Mouse (Mus musculus): Measurements from ENCODE around the gene Myrf. TPM values are rescaled to one million over a fixed set of nuclear protein-coding genes. Genes with fewer than 3 reads are reported as not detected.

Myrf gene
- polyA plus RNA-seq, 1 experiment from 2014 or later: 0.44 TPM

- no peak for ATAC-seq (ENCODE audit: low FRiP score)
- Histone ChIP-seq H3K9ac (no peak overlapping the region), H3K27me3 (peaks cover 40% of the 10 kb centered on the region), H3K4me2 (no peak overlapping the region), H3K27ac (no peak overlapping the region), H3K4me1 (replicated peaks) (peaks cover 23% of the 10 kb centered on the region), H3K4me3 (no peak overlapping the region), H3K36me3 (peaks cover 7% of the 10 kb centered on the region), H3K9me3 (no peaks in the 10 kb centered on the region)
- 4% methylated on average over 8 of the region's 8 CpGs for WGBS
Observed at GRCm38 (mm10) chr19:10242916-10243315, 2.4 kb upstream of the Myrf start.

DNA sequence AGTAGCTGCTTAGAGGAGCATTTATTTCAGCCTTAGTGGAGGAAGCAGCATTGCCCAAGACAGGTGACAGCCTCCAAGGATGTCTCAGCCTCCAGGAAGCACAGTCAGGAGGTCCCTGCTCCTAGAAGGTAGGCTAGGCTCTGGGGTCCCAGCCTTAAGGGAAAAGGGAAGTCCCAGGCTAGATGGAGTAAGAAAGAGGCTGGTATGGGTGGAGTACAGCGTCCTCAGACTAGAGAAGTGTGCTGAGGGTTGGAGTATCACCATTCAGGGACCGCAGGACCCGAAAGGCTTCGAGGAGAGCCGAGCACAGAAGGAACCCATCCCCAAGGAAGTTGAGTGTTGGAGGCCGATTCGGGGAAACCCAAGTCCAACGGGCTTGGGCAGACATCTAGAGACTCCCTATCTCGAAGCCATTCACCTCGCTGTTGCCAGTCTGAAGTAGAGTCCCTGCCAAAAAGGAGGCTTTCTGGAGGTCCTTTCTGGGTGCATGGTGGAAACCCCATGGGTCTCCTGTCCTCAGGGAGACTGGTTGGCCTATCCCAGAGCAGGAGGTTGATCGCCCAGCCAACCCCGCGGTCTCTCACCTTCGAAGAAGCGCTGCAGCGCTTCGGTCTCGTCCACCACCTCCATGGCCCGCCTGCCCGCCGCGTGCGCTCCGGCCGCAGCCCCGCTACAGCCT is 434 bp downstream of the Myrf start:
- Histone ChIP-seq H3K36me3 (no peaks in the 10 kb centered on the region), H3K27me3 (peaks cover 42% of the 10 kb centered on the region), H3K27ac (no peak overlapping the region), H3K9me3 (no peaks in the 10 kb centered on the region), H3K9ac (peak overlapping the region; percentile 68), H3K4me3 (peak overlapping the region; percentile 41), H3K4me2 (peak overlapping the region; percentile 61), H3K4me1 (replicated peaks) (peaks cover 17% of the 10 kb centered on the region)
- no peak; the same call in 1 of the 2 replicates for ATAC-seq (ENCODE audit: low FRiP score)
- WGBS: 5% methylated on average over 26 of the region's 26 CpGs

GRCm38 (mm10) chr19:10239419-10239818 is 1.1 kb downstream of the Myrf start:
- Histone ChIP-seq H3K4me1 (replicated peaks) (peaks cover 17% of the 10 kb centered on the region), H3K9ac (no peak overlapping the region), H3K9me3 (no peaks in the 10 kb centered on the region), H3K4me2 (no peak overlapping the region; the same call in 1 of the 2 replicates), H3K27me3 (peaks cover 42% of the 10 kb centered on the region), H3K4me3 (no peak overlapping the region), H3K27ac (no peak overlapping the region), H3K36me3 (no peaks in the 10 kb centered on the region)
- 46% methylated on average over 2 of the region's 2 CpGs for WGBS
- no peak for ATAC-seq (ENCODE audit: low FRiP score)

DNA sequence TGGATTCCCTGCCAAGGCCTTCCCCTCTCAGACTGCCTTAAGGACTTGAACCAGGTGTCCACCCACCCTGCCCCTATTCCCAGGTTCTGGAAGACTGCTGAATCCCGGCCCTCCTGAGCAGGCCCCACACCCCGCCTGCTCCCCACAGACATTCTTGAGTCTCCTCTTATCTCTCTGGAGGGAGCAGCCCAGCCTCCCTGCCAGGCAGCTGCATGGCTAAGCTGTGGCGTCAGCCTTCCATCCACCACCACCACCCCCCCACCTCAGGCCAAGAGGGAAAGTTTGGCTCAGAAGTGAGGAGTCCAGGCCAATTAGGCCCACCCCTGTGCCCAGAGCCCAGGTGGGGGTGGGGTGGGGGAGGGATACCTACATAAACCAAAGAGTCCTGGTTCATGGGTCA is 2.1 kb downstream of the Myrf start:
- Histone ChIP-seq H3K4me1 (replicated peaks) (peaks cover 17% of the 10 kb centered on the region), H3K27me3 (peaks cover 42% of the 10 kb centered on the region), H3K9ac (no peak overlapping the region), H3K36me3 (no peaks in the 10 kb centered on the region), H3K27ac (no peak overlapping the region), H3K9me3 (no peaks in the 10 kb centered on the region), H3K4me3 (no peak overlapping the region), H3K4me2 (no peak overlapping the region)
- ATAC-seq (ENCODE audit: low FRiP score): no peak
- WGBS: 77% methylated on average over 3 of the region's 3 CpGs

GRCm38 (mm10) chr19:10235784-10236565 is 4.6 kb downstream of the Myrf start:
- Histone ChIP-seq H3K4me1 (replicated peaks) (peaks cover 12% of the 10 kb centered on the region), H3K9me3 (no peaks in the 10 kb centered on the region), H3K9ac (no peak overlapping the region), H3K27me3 (peaks cover 51% of the 10 kb centered on the region), H3K27ac (no peak overlapping the region), H3K4me3 (no peak overlapping the region), H3K4me2 (no peak overlapping the region), H3K36me3 (no peaks in the 10 kb centered on the region)
- 82% methylated on average over 9 of the region's 9 CpGs for WGBS
- no peak for ATAC-seq (ENCODE audit: low FRiP score)

DNA sequence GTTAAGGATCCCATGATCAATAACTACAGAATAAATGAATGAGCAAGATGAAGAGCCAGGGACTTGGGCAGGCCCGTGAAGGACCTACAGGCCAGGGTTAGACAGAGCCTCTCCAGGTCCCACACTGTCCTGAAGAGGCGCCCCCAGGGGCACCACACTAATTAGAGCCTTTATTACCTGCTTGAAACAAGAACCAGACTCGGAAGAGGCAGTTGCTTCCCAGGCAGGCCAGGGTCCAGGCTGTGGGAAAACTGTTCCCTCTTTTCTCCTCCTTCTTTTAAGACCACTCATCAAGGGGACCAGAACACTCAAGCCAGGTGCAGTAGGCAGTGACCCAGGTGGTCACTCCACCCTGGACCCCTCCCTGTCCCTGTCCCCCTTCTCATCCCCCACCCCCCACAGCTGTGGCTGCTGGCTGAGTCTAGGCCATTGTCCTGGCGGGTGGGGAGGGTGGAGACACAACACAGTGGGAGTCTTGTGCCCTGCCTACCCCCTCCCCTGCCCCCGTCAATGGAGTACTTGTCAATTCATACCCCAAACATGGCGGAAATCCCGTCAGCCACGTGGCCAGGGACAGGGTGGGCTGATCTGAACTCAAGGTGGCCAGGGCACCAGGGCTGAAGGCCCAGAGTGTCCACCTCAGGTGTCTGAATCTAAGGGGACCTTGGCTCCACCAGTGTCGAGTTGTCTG is 8.1 kb downstream of the Myrf start:
- 30% methylated on average over 9 of the region's 9 CpGs for WGBS
- no peak for ATAC-seq (ENCODE audit: low FRiP score)
- Histone ChIP-seq H3K27ac (no peak overlapping the region), H3K4me3 (no peak overlapping the region), H3K4me2 (no peak overlapping the region), H3K4me1 (replicated peaks) (no peaks in the 10 kb centered on the region; the same call in 1 of the 2 replicates), H3K9ac (no peak overlapping the region), H3K36me3 (no peaks in the 10 kb centered on the region), H3K9me3 (no peaks in the 10 kb centered on the region), H3K27me3 (peaks cover 25% of the 10 kb centered on the region)

DNA sequence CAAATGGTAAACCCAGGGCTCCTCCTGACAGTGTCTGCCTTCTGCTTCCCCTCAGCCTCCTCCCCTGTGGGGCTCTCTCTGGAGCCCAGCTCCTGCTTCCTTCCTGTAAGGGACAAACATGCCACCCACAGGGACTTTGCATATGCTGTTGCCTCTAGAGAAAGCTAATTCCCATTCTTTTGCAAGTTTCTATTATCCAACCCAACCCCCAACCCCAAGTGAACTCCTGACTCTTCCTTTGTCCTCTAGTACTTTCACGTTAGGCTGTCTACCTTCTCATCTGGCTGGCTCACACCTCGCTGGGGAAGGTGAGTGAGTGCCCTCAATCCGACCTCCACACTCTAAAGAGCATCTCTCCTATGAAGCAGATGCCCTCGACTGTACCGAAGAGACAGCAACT is 8.7 kb downstream of the Myrf start:
- H3K27ac ChIP-seq: no peak overlapping the region
- no peak overlapping the region for H3K4me2 ChIP-seq
- 14% methylated on average over 5 of the region's 5 CpGs for WGBS
- H3K9ac ChIP-seq: no peak overlapping the region
- ATAC-seq (ENCODE audit: low FRiP score): no peak
- H3K4me3 ChIP-seq: no peak overlapping the region
- no peaks in the 10 kb centered on the region for H3K9me3 ChIP-seq
- no peaks in the 10 kb centered on the region for H3K36me3 ChIP-seq
- H3K4me1 ChIP-seq (replicated peaks): no peaks in the 10 kb centered on the region; the same call in 1 of the 2 replicates
- peaks cover 25% of the 10 kb centered on the region for H3K27me3 ChIP-seq

DNA sequence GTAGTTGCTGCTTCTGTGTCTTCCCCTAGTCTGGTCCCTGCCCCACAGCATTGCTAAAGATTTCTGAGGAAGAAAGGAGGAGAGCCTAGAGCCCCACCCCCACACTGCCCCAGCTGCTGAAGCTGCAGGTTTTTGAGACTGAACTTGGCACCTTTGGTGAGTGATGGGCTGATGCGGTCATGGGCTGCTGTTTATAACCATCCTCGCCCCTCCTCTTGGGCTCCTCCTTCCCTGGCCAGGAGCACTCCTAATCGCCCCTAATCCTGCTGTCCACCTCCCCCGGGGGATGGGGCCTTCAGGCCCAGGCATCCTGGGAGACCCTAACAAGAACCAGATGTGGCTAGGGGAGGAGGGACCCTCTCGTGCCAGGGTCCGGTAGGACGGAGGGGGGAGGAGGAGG is 9.5 kb downstream of the Myrf start:
- Histone ChIP-seq H3K4me1 (replicated peaks) (no peaks in the 10 kb centered on the region; the same call in 1 of the 2 replicates), H3K27me3 (peaks cover 25% of the 10 kb centered on the region), H3K4me2 (no peak overlapping the region), H3K4me3 (no peak overlapping the region), H3K27ac (no peak overlapping the region), H3K9me3 (no peaks in the 10 kb centered on the region), H3K9ac (no peak overlapping the region), H3K36me3 (no peaks in the 10 kb centered on the region)
- ATAC-seq (ENCODE audit: low FRiP score): no peak
- 20% methylated on average over 7 of the region's 7 CpGs for WGBS

- 0 out of 2 replicates have a peak, but pooled peaks cover 7% of the 10 kb centered on the region for H3K27me3 ChIP-seq
- H3K4me3 ChIP-seq: no peak overlapping the region
- ATAC-seq (ENCODE audit: low FRiP score): no peak
- H3K4me2 ChIP-seq: no peak overlapping the region
- no peak overlapping the region for H3K27ac ChIP-seq
- no peaks in the 10 kb centered on the region for H3K36me3 ChIP-seq
- H3K9me3 ChIP-seq: no peaks in the 10 kb centered on the region
- H3K4me1 ChIP-seq (replicated peaks): peaks cover 6% of the 10 kb centered on the region
- WGBS: 88% methylated on average over 4 of the region's 4 CpGs
- H3K9ac ChIP-seq: no peak overlapping the region
Observed at GRCm38 (mm10) chr19:10225767-10226166, 14.8 kb downstream of the Myrf start.

- Histone ChIP-seq H3K4me2 (peak overlapping the region; percentile 33; the same call in 1 of the 2 replicates), H3K36me3 (no peaks in the 10 kb centered on the region), H3K9me3 (no peaks in the 10 kb centered on the region), H3K9ac (no peak overlapping the region), H3K27ac (no peak overlapping the region), H3K4me3 (no peak overlapping the region), H3K4me1 (replicated peaks) (peaks cover 6% of the 10 kb centered on the region), H3K27me3 (0 out of 2 replicates have a peak, but pooled peaks cover 6% of the 10 kb centered on the region)
- WGBS: 36% methylated on average over 25 of the region's 26 CpGs
- ATAC-seq (ENCODE audit: low FRiP score): no peak
Observed at GRCm38 (mm10) chr19:10224637-10225453, 15.7 kb downstream of the Myrf start.

DNA sequence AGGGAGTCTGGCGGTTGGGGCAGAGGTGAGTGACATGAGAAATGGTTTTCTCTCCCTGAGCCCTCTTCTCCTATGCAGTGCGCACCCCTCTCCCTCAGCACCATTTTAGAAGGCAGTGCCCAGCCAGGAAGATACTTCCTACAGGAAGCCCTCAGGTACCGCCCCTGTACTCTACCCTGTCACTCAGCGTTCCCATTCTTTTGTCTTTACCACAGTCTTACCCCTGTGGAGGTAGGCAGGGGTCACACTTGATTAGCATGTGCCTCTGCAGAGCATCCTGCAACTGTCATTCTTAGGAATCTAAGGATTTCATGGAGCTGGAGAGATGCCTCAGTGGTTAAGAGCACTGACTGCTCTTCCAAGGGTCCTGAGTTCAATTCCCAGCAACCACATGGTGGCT is 17.0 kb downstream of the Myrf start:
- H3K36me3 ChIP-seq: no peaks in the 10 kb centered on the region
- H3K27ac ChIP-seq: no peak overlapping the region
- peaks cover 6% of the 10 kb centered on the region for H3K4me1 ChIP-seq (replicated peaks)
- H3K4me2 ChIP-seq: no peak overlapping the region
- no peak overlapping the region for H3K4me3 ChIP-seq
- H3K9me3 ChIP-seq: no peaks in the 10 kb centered on the region
- H3K27me3 ChIP-seq: no peaks in the 10 kb centered on the region
- no peak overlapping the region for H3K9ac ChIP-seq
- WGBS: 76% methylated on average over 4 of the region's 4 CpGs
- ATAC-seq (ENCODE audit: low FRiP score): no peak

GRCm38 (mm10) chr19:10222656-10223055 is 17.9 kb downstream of the Myrf start:
- Histone ChIP-seq H3K9ac (no peak overlapping the region), H3K36me3 (no peaks in the 10 kb centered on the region), H3K4me3 (no peak overlapping the region), H3K9me3 (no peaks in the 10 kb centered on the region), H3K27ac (no peak overlapping the region), H3K27me3 (no peaks in the 10 kb centered on the region), H3K4me2 (no peak overlapping the region), H3K4me1 (replicated peaks) (peaks cover 6% of the 10 kb centered on the region)
- WGBS: 37% methylated on average over 8 of the region's 8 CpGs
- no peak for ATAC-seq (ENCODE audit: low FRiP score)

Data from hindbrain, embryonic 13.5 days (tissue).